Mouse (Mus musculus): Measurements from ENCODE around the gene Dgki. TPM values are rescaled to one million over a fixed set of nuclear protein-coding genes. Genes with fewer than 3 reads are reported as not detected.

Dgki gene
- polyA plus RNA-seq, 1 experiment from 2014 or later = 0.92 TPM

GRCm38 (mm10) chr6:36857627-36858257, 442.2 kb downstream of the Dgki start:
- no peak overlapping the region for H3K4me3 ChIP-seq
- no peaks in the 10 kb centered on the region for H3K9me3 ChIP-seq
- no peak overlapping the region for H3K9ac ChIP-seq
- no peak for ATAC-seq (ENCODE audit: insufficient number of reproducible peaks, low FRiP score, low TSS enrichment, low read depth)
- H3K36me3 ChIP-seq = no peaks in the 10 kb centered on the region
- H3K27me3 ChIP-seq = no peaks in the 10 kb centered on the region
- no peak overlapping the region for H3K4me2 ChIP-seq
- WGBS = 44% methylated on average over 6 of the region's 6 CpGs
- H3K27ac ChIP-seq = no peak overlapping the region
- peaks cover 3% of the 10 kb centered on the region; the same call in 1 of the 2 replicates for H3K4me1 ChIP-seq

GRCm38 (mm10) chr6:36850422-36851129, 449.4 kb downstream of the Dgki start:
- Histone ChIP-seq H3K9me3 (no peaks in the 10 kb centered on the region), H3K4me3 (no peak overlapping the region), H3K27me3 (no peaks in the 10 kb centered on the region), H3K4me2 (no peak overlapping the region), H3K9ac (no peak overlapping the region), H3K4me1 (no peaks in the 10 kb centered on the region), H3K36me3 (no peaks in the 10 kb centered on the region), H3K27ac (peak overlapping the region; percentile 17; the same call in 1 of the 2 replicates)
- no peak; the same call in 1 of the 2 replicates for ATAC-seq (ENCODE audit: insufficient number of reproducible peaks, low FRiP score, low TSS enrichment, low read depth)
- 55% methylated on average over 7 of the region's 7 CpGs for whole genome bisulfite sequencing

- no peak for ATAC-seq (ENCODE audit: insufficient number of reproducible peaks, low FRiP score, low TSS enrichment, low read depth)
- H3K9ac ChIP-seq = no peak overlapping the region
- H3K9me3 ChIP-seq = no peaks in the 10 kb centered on the region
- 56% methylated on average over 1 of the region's 1 CpGs for WGBS
- H3K36me3 ChIP-seq = no peaks in the 10 kb centered on the region
- no peaks in the 10 kb centered on the region for H3K27me3 ChIP-seq
- no peak overlapping the region for H3K4me3 ChIP-seq
- no peak overlapping the region for H3K4me2 ChIP-seq
- no peak overlapping the region for H3K27ac ChIP-seq
- H3K4me1 ChIP-seq = peaks cover 13% of the 10 kb centered on the region
These were observed 454.7 kb downstream of the Dgki start for GRCm38 (mm10) chr6:36845288-36845687.

GRCm38 (mm10) chr6:36844258-36844657, 455.7 kb downstream of the Dgki start:
- Histone ChIP-seq H3K9me3 (no peaks in the 10 kb centered on the region), H3K4me1 (peaks cover 13% of the 10 kb centered on the region), H3K4me3 (no peak overlapping the region), H3K27ac (no peak overlapping the region), H3K4me2 (no peak overlapping the region), H3K27me3 (no peaks in the 10 kb centered on the region), H3K36me3 (no peaks in the 10 kb centered on the region), H3K9ac (no peak overlapping the region)
- 45% methylated on average over 6 of the region's 6 CpGs for WGBS
- no peak for ATAC-seq (ENCODE audit: insufficient number of reproducible peaks, low FRiP score, low TSS enrichment, low read depth)

- Histone ChIP-seq H3K27me3 (no peaks in the 10 kb centered on the region), H3K4me2 (no peak overlapping the region), H3K9me3 (no peaks in the 10 kb centered on the region), H3K4me1 (peaks cover 13% of the 10 kb centered on the region), H3K4me3 (no peak overlapping the region), H3K27ac (no peak overlapping the region), H3K9ac (no peak overlapping the region), H3K36me3 (no peaks in the 10 kb centered on the region)
- WGBS = 40% methylated on average over 3 of the region's 3 CpGs
- ATAC-seq (ENCODE audit: insufficient number of reproducible peaks, low FRiP score, low TSS enrichment, low read depth) = no peak
These were observed 456.9 kb downstream of the Dgki start for GRCm38 (mm10) chr6:36843031-36843488.

GRCm38 (mm10) chr6:36842101-36842922, 457.7 kb downstream of the Dgki start:
- no peak overlapping the region for H3K9ac ChIP-seq
- H3K27me3 ChIP-seq = no peaks in the 10 kb centered on the region
- no peak for ATAC-seq (ENCODE audit: insufficient number of reproducible peaks, low FRiP score, low TSS enrichment, low read depth)
- H3K4me2 ChIP-seq = no peak overlapping the region
- H3K4me1 ChIP-seq = peaks cover 13% of the 10 kb centered on the region
- 0 out of 2 replicates have a peak overlapping the region, but pooled peaks have one; percentile 27 for H3K27ac ChIP-seq
- WGBS = 40% methylated on average over 5 of the region's 5 CpGs
- H3K4me3 ChIP-seq = no peak overlapping the region
- H3K36me3 ChIP-seq = no peaks in the 10 kb centered on the region
- H3K9me3 ChIP-seq = no peaks in the 10 kb centered on the region

GRCm38 (mm10) chr6:36841701-36842100, 458.3 kb downstream of the Dgki start:
- WGBS = 16% methylated on average over 3 of the region's 3 CpGs
- Histone ChIP-seq H3K4me3 (no peak overlapping the region), H3K27me3 (no peaks in the 10 kb centered on the region), H3K4me2 (no peak overlapping the region), H3K4me1 (peaks cover 13% of the 10 kb centered on the region), H3K36me3 (no peaks in the 10 kb centered on the region), H3K27ac (no peak overlapping the region), H3K9me3 (no peaks in the 10 kb centered on the region), H3K9ac (no peak overlapping the region)
- ATAC-seq (ENCODE audit: insufficient number of reproducible peaks, low FRiP score, low TSS enrichment, low read depth) = no peak

GRCm38 (mm10) chr6:36841174-36841573, 458.8 kb downstream of the Dgki start:
- ATAC-seq (ENCODE audit: insufficient number of reproducible peaks, low FRiP score, low TSS enrichment, low read depth) = no peak
- no peak overlapping the region for H3K4me3 ChIP-seq
- H3K27me3 ChIP-seq = no peaks in the 10 kb centered on the region
- no peaks in the 10 kb centered on the region for H3K9me3 ChIP-seq
- no peak overlapping the region for H3K9ac ChIP-seq
- no peaks in the 10 kb centered on the region for H3K36me3 ChIP-seq
- H3K4me1 ChIP-seq = peaks cover 13% of the 10 kb centered on the region
- no peak overlapping the region for H3K27ac ChIP-seq
- no peak overlapping the region for H3K4me2 ChIP-seq

GRCm38 (mm10) chr6:36838747-36839146, 461.2 kb downstream of the Dgki start:
- H3K4me1 ChIP-seq = peaks cover 10% of the 10 kb centered on the region
- no peak overlapping the region for H3K27ac ChIP-seq
- H3K36me3 ChIP-seq = no peaks in the 10 kb centered on the region
- H3K9ac ChIP-seq = no peak overlapping the region
- WGBS = 96% methylated on average over 1 of the region's 1 CpGs
- no peaks in the 10 kb centered on the region for H3K27me3 ChIP-seq
- ATAC-seq (ENCODE audit: insufficient number of reproducible peaks, low FRiP score, low TSS enrichment, low read depth) = no peak
- H3K9me3 ChIP-seq = no peaks in the 10 kb centered on the region
- no peak overlapping the region for H3K4me2 ChIP-seq
- H3K4me3 ChIP-seq = no peak overlapping the region

GRCm38 (mm10) chr6:36835351-36835750, 464.6 kb downstream of the Dgki start:
- WGBS = 73% methylated on average over 3 of the region's 3 CpGs

GRCm38 (mm10) chr6:36834695-36835265, 465.2 kb downstream of the Dgki start:
- H3K36me3 ChIP-seq = no peaks in the 10 kb centered on the region
- H3K4me2 ChIP-seq = no peak overlapping the region
- no peaks in the 10 kb centered on the region for H3K27me3 ChIP-seq
- no peaks in the 10 kb centered on the region for H3K9me3 ChIP-seq
- no peak overlapping the region for H3K27ac ChIP-seq
- peaks cover 4% of the 10 kb centered on the region; the same call in 1 of the 2 replicates for H3K4me1 ChIP-seq
- no peak overlapping the region for H3K4me3 ChIP-seq
- 77% methylated on average over 4 of the region's 4 CpGs for WGBS
- no peak overlapping the region for H3K9ac ChIP-seq
- ATAC-seq (ENCODE audit: insufficient number of reproducible peaks, low FRiP score, low TSS enrichment, low read depth) = no peak

More at GRCm38 (mm10) chr6:36835351-36835750, 464.6 kb downstream of the Dgki start:
- no peaks in the 10 kb centered on the region for H3K27me3 ChIP-seq
- no peaks in the 10 kb centered on the region for H3K9me3 ChIP-seq
- no peak overlapping the region for H3K9ac ChIP-seq
- H3K27ac ChIP-seq = no peak overlapping the region
- no peaks in the 10 kb centered on the region for H3K36me3 ChIP-seq
- no peak for ATAC-seq (ENCODE audit: insufficient number of reproducible peaks, low FRiP score, low TSS enrichment, low read depth)
- H3K4me2 ChIP-seq = no peak overlapping the region
- no peak overlapping the region for H3K4me3 ChIP-seq
- peaks cover 4% of the 10 kb centered on the region; the same call in 1 of the 2 replicates for H3K4me1 ChIP-seq

All from limb, embryonic 15.5 days (tissue).